Mouse (Mus musculus) brain, embryonic 14.5 days (tissue): ENCODE data around the gene Fxyd2.

Experiments used
- CTCF ChIP-seq: fragments of 200-500 bp; IDR thresholded peaks from 2 replicates; pipeline ENCODE4 v1.5.1; 2012; ENCODE audit warnings: inconsistent platforms, mild to moderate bottlenecking, moderate library complexity, borderline replicate concordance; ENCODE audit not compliant: insufficient read depth, insufficient read length; ENCODE audit errors: extremely low read depth
- POLR2A ChIP-seq: fragments of 200-500 bp; IDR thresholded peaks from 2 replicates; pipeline ENCODE4 v1.6.1; 2012; ENCODE audit warnings: mild to moderate bottlenecking, inconsistent platforms, borderline replicate concordance; ENCODE audit not compliant: poor library complexity, insufficient read depth, insufficient read length, severe bottlenecking; ENCODE audit errors: extremely low read depth

DNA sequence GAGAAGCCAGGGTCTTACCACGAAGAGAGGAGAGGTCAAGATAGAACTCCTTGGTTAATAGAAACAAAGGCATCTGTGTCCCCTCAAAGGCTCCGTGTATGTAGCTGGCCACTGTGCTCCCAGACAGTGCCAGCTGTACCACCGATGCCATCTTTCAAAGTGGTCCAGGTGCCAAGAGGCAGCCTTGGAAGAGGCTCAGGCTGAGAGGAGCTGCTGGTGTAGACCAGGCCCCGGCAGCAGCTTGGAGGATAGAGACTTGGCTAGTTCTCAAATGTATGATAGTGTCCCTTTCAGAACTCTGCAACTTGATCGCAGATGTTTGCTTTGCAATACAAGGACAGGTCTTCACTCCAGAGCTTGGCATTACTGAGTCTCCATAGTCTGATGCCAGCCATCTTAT lies 17.1 kb upstream of the Fxyd2 start:
- TF ChIP-seq POLR2A (no peak), CTCF (no peak)
